Mouse (Mus musculus): ENCODE measurements around the gene 4933412E24Rik. TPM values are rescaled to one million over a fixed set of nuclear protein-coding genes. Genes with fewer than 3 reads are reported as not detected.

Gene 4933412E24Rik
- polyA plus RNA-seq (2016; fragmentation: Nextera tagmentation; extraction: Ambion mirVana) = not detected in 2 replicates

DNA sequence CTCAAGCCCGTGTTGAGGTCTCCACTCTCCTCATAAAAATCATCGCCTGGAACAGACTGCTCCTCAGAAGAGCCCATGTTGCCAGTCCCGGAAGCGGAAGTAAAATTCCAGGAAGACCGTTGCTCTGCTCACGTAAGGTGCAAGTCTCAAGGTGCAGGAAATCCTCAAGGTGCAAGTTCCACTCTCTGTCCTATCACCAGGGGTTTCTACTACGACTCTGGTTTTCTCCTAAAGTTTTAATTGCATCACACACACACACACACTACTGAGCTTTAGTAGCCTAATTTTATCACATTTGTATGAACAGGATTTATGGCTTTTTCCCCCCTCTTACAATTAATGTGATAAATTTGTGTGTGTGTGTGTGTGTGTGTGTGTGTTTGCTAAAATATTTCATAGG lies at the start of gene 4933412E24Rik:
4933412E24Rik (minus strand) TSS at position 101 of the 400 bp plus-strand sequence.
- WGBS = 79% methylated on average over 7 of the region's 7 CpGs
- H3K36me3 ChIP-seq = no peaks in the 10 kb centered on the region
- no peak within 1 kb of the TSS for H3K4me3 ChIP-seq (replicated peaks)
- ATAC-seq (ENCODE audit: insufficient number of reproducible peaks, insufficient read depth, low FRiP score, low TSS enrichment, low read depth) = no peak
- no peaks in the 10 kb centered on the region for H3K4me1 ChIP-seq (replicated peaks)
- H3K27me3 ChIP-seq = no peaks in the 10 kb centered on the region
- H3K9me3 ChIP-seq = no peaks in the 10 kb centered on the region
- no peak within 1 kb of the TSS for H3K4me2 ChIP-seq
- no peak within 1 kb of the TSS for H3K27ac ChIP-seq
- H3K9ac ChIP-seq (replicated peaks) = no peak within 1 kb of the TSS

DNA sequence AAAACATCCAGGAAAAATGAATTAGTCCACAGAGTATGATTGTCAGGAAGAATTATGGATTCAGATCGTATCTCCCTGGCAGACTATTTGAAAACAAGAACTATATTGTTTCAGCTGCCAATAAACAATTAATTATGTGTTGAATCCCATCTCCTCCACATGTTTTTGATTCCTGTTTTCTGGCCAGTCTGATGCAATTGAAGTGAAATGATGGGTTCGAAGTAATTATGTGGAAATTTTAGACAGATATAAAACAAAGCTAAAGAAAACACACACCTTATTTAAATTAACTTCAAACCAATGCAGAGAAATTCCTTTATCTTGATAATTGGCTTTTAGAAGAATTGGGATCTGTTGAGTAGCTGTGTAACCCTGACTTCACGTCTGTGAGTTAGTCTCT lies 14.3 kb upstream of the 4933412E24Rik start:
- no peaks in the 10 kb centered on the region for H3K9me3 ChIP-seq
- 34% methylated on average over 3 of the region's 3 CpGs for whole genome bisulfite sequencing
- H3K4me1 ChIP-seq (replicated peaks) = no peaks in the 10 kb centered on the region
- H3K27ac ChIP-seq = no peak overlapping the region
- H3K4me2 ChIP-seq = no peak overlapping the region
- no peaks in the 10 kb centered on the region for H3K36me3 ChIP-seq
- H3K27me3 ChIP-seq = no peaks in the 10 kb centered on the region
- no peak overlapping the region for H3K4me3 ChIP-seq (replicated peaks)
- no peak for ATAC-seq (ENCODE audit: insufficient number of reproducible peaks, insufficient read depth, low FRiP score, low TSS enrichment, low read depth)
- H3K9ac ChIP-seq (replicated peaks) = no peak overlapping the region

DNA sequence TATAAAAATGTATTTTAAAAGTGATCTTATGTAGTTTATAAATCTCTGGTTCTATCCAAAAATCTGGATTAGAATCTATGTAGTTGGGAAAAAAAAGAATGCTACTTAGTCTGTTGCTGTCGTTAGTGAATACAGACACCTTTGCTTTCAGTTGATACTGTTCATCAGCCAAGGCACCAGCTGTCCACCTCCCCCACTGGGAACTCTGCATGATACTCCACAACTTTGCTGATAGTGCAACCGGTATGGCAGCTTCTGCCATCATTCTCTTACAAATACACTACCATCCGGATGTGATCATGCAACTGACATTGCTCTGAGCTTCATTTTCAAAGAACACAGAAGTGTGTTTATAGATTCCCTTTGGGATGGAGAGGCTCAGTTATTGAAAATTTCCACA lies 4.8 kb upstream of the 4933412E24Rik start:
- no peak overlapping the region for H3K4me2 ChIP-seq
- no peaks in the 10 kb centered on the region for H3K36me3 ChIP-seq
- WGBS = 61% methylated on average over 3 of the region's 3 CpGs
- H3K9ac ChIP-seq (replicated peaks) = no peak overlapping the region
- no peaks in the 10 kb centered on the region for H3K9me3 ChIP-seq
- H3K27me3 ChIP-seq = no peaks in the 10 kb centered on the region
- H3K4me3 ChIP-seq (replicated peaks) = no peak overlapping the region
- no peak overlapping the region for H3K27ac ChIP-seq
- no peaks in the 10 kb centered on the region for H3K4me1 ChIP-seq (replicated peaks)
- no peak for ATAC-seq (ENCODE audit: insufficient number of reproducible peaks, insufficient read depth, low FRiP score, low TSS enrichment, low read depth)

DNA sequence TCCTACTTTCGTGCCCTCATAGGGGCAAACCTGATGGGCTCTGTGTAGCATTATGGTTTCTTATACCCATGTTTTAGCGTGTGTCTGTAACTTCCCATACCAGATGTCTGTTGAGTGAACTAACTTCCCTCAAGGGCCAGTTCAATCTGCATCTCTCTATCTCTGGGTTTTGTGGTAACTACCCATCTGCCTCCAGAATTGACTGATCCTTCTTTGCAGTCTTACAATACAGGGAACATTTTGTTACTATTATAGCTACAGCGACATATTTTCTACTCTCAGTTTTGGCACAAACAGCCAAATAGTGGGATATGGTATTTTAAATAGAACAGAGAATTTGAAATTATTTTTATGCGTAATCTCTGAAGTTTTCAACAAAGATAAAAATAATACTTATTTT lies 6.2 kb downstream of the 4933412E24Rik start:
- no peaks in the 10 kb centered on the region for H3K27me3 ChIP-seq
- H3K4me1 ChIP-seq (replicated peaks) = no peaks in the 10 kb centered on the region
- H3K9me3 ChIP-seq = no peaks in the 10 kb centered on the region
- no peak overlapping the region for H3K4me2 ChIP-seq
- H3K36me3 ChIP-seq = no peaks in the 10 kb centered on the region
- no peak overlapping the region for H3K27ac ChIP-seq
- ATAC-seq (ENCODE audit: insufficient number of reproducible peaks, insufficient read depth, low FRiP score, low TSS enrichment, low read depth) = no peak
- no peak overlapping the region for H3K4me3 ChIP-seq (replicated peaks)
- WGBS = 92% methylated on average over 4 of the region's 4 CpGs
- no peak overlapping the region for H3K9ac ChIP-seq (replicated peaks)

DNA sequence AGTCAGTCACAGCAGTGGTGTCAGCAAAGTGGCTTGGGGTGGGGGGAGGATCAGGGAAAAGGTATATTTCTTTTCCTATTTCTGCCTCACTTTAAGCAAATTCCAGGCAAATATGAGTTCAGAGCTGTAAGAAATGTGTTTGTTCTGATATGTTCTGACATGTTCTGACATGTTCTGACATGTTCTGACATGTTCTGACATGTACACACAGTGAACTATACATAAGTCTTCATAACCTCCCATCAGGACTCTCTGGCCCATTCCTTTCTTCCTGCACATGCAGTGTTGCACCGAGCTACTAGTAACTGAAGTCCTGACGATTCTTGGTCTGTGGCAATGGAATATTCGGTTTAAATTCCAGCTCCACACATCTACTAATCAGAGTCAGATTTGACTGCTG lies 6.8 kb downstream of the 4933412E24Rik start:
- H3K4me1 ChIP-seq (replicated peaks) = no peaks in the 10 kb centered on the region
- no peaks in the 10 kb centered on the region for H3K36me3 ChIP-seq
- H3K9ac ChIP-seq (replicated peaks) = no peak overlapping the region
- ATAC-seq (ENCODE audit: insufficient number of reproducible peaks, insufficient read depth, low FRiP score, low TSS enrichment, low read depth) = no peak
- no peaks in the 10 kb centered on the region for H3K27me3 ChIP-seq
- 80% methylated on average over 3 of the region's 3 CpGs for WGBS
- no peak overlapping the region for H3K27ac ChIP-seq
- H3K4me3 ChIP-seq (replicated peaks) = no peak overlapping the region
- no peak overlapping the region for H3K4me2 ChIP-seq
- no peaks in the 10 kb centered on the region for H3K9me3 ChIP-seq

DNA sequence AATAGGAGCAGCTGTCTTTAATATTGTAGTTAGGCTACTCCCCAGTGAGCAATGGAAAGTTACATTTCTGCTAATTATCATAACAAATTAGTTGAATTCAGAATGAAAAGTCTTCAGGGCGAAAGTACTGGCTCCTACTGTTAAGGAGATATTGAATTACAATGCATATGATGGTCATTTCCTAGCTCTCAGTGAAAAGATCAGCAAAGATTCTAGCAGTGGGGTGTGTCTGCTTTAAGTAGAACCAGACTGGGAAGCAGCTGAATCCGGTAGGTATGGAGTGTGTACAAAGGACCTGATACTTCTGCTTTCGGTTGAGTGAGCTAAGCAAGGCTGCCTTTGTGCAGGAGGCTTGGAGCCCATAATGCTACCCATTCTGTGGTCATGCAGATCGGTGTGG lies 32.6 kb downstream of the 4933412E24Rik start:
- Histone ChIP-seq H3K27me3 (no peaks in the 10 kb centered on the region), H3K4me3 (replicated peaks) (no peak overlapping the region), H3K4me2 (no peak overlapping the region), H3K9me3 (no peaks in the 10 kb centered on the region), H3K36me3 (no peaks in the 10 kb centered on the region), H3K27ac (no peak overlapping the region), H3K9ac (replicated peaks) (no peak overlapping the region), H3K4me1 (replicated peaks) (no peaks in the 10 kb centered on the region)
- WGBS = 44% methylated on average over 4 of the region's 4 CpGs
- ATAC-seq (ENCODE audit: insufficient number of reproducible peaks, insufficient read depth, low FRiP score, low TSS enrichment, low read depth) = no peak

DNA sequence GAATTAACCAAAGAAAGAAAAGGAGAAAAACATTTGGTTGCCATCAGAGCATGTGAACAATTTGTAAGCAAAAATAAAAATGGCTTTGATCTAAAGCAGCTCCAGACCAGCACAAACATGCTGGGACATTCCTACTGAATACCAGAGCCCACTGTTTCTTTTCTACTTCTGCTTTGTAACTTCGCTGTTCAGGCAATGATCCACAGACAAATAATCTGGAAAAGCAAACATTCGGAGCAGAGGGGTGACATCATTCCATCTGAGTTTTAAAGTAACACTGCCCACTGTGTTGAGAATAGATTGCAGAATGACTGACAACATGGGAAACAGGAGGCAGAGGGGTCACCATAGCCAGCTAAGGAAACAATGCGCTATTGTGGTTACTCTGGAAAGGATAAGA lies 41.1 kb downstream of the 4933412E24Rik start:
- ATAC-seq (ENCODE audit: insufficient number of reproducible peaks, insufficient read depth, low FRiP score, low TSS enrichment, low read depth) = no peak
- H3K36me3 ChIP-seq = no peaks in the 10 kb centered on the region
- WGBS = 37% methylated on average over 3 of the region's 3 CpGs
- H3K27me3 ChIP-seq = no peaks in the 10 kb centered on the region
- no peak overlapping the region for H3K9ac ChIP-seq (replicated peaks)
- no peaks in the 10 kb centered on the region for H3K9me3 ChIP-seq
- H3K27ac ChIP-seq = no peak overlapping the region
- H3K4me1 ChIP-seq (replicated peaks) = peaks cover 6% of the 10 kb centered on the region; the same call in 1 of the 2 replicates
- no peak overlapping the region for H3K4me2 ChIP-seq
- no peak overlapping the region for H3K4me3 ChIP-seq (replicated peaks)

DNA sequence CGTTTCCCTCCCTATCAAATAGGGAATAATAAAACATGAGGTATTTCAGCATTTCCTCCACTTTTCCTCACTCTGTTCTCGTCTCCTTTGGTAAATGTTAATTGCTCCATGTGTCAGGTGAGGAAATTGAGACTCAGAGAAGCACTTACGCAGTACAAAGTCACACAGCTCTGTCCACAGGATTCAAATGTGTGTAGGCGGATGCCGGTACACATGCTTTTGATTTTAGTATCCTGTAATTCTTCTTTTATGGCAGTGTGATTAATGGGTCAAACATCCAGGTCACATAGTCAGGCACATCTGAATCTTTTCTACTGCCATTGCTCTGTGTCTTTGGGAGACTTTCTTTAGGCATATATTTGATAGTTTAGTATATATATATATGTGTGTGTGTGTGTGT lies 41.8 kb downstream of the 4933412E24Rik start:
- Histone ChIP-seq H3K27ac (no peak overlapping the region), H3K9me3 (no peaks in the 10 kb centered on the region), H3K4me3 (replicated peaks) (no peak overlapping the region), H3K9ac (replicated peaks) (no peak overlapping the region), H3K36me3 (no peaks in the 10 kb centered on the region), H3K4me2 (no peak overlapping the region), H3K4me1 (replicated peaks) (peaks cover 6% of the 10 kb centered on the region; the same call in 1 of the 2 replicates), H3K27me3 (no peaks in the 10 kb centered on the region)
- ATAC-seq (ENCODE audit: insufficient number of reproducible peaks, insufficient read depth, low FRiP score, low TSS enrichment, low read depth) = no peak
- WGBS = 12% methylated on average over 5 of the region's 5 CpGs

DNA sequence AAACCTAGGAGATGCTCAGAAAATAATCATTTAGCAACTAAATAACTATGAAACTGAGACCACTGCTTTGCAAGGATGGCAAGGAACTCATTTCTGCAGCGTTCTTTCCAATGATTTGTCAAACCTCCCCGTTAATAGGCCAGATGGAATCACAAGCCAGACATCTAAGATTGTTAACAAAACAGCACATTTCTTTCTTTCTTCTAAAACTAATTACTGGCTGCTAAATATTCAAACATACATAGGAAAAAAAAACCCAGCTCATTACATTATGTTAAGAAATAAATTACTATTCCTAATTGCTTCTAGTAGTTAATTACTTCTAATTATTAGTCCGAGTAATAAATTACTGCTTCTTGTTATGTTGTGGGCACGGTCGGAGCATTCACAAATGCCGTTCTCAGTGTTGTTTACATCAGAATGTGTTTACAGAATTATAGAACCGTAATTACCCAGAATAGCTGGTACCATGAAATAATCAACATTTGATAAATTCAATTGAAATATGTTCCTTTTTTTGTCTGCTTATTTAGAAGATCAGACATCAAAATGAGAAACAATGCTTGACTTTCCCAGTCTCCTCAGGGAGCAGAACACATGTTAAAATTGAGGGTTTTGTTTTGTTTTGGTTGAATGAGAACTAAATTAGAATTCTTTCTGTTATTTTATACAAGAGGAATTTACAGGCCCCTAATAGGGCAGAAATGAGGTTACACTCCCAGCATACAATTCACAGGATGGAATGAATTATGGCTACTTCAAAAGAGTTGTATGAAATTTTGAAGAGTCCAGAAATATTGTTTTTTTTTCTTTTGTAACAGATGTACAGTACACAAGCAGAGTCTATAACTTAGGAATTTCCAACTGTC lies 42.5 kb downstream of the 4933412E24Rik start:
- peaks cover 6% of the 10 kb centered on the region; the same call in 1 of the 2 replicates for H3K4me1 ChIP-seq (replicated peaks)
- ATAC-seq (ENCODE audit: insufficient number of reproducible peaks, insufficient read depth, low FRiP score, low TSS enrichment, low read depth) = no peak
- H3K27ac ChIP-seq = no peak overlapping the region
- no peaks in the 10 kb centered on the region for H3K9me3 ChIP-seq
- H3K4me2 ChIP-seq = no peak overlapping the region
- no peak overlapping the region for H3K9ac ChIP-seq (replicated peaks)
- H3K36me3 ChIP-seq = no peaks in the 10 kb centered on the region
- 26% methylated on average over 7 of the region's 7 CpGs for WGBS
- H3K27me3 ChIP-seq = no peaks in the 10 kb centered on the region
- no peak overlapping the region for H3K4me3 ChIP-seq (replicated peaks)

All from limb, embryonic 12.5 days (tissue).